Mouse (Mus musculus) monocyte, adult 5-6 weeks (primary cell): ENCODE measurements around the gene Pitpnm2. TPM values are rescaled to one million over a fixed set of nuclear protein-coding genes. Genes with fewer than 3 reads are reported as not detected.

Experiments
- ATAC-seq: fragments of 153-309, 156-312 bp; replicated peaks from 2 replicates; pipeline ENCODE4 v1.8.0; 2017; ENCODE audit warnings: mild to moderate bottlenecking; ENCODE audit not compliant: low TSS enrichment, insufficient number of reproducible peaks, severe bottlenecking, poor library complexity, low FRiP score
- total RNA-seq: library from RNA; stranded (forward); fragments of 200-1000, 200-491, 200-594 nt; gene quantifications from 3 replicates; pipeline ENCODE4 v1.2.3, GENCODE M21; 2017

Pitpnm2 gene
- total RNA-seq, 1 experiment from 2014 or later = 1.1 TPM

DNA sequence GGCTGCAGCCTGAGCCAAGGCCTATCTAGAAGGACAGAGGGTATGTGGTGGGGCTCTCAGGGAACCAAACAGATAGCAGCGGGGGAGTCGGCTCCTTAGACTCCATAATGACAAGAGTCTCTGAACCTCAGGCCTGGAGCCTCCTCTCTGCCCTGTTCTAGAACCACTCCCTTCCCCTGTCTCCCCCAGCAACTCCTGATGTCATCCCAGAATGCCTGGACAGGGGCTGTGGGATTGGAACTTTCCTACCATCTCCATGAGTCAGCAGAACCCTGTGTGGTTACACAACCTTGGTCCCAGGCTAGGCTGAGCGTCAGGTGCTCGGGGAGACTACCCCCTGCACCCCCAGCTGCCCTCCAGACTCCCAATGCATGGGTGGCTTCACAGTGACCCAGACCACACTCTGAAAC is 60.0 kb downstream of the Pitpnm2 start:
- no peak for ATAC-seq

DNA sequence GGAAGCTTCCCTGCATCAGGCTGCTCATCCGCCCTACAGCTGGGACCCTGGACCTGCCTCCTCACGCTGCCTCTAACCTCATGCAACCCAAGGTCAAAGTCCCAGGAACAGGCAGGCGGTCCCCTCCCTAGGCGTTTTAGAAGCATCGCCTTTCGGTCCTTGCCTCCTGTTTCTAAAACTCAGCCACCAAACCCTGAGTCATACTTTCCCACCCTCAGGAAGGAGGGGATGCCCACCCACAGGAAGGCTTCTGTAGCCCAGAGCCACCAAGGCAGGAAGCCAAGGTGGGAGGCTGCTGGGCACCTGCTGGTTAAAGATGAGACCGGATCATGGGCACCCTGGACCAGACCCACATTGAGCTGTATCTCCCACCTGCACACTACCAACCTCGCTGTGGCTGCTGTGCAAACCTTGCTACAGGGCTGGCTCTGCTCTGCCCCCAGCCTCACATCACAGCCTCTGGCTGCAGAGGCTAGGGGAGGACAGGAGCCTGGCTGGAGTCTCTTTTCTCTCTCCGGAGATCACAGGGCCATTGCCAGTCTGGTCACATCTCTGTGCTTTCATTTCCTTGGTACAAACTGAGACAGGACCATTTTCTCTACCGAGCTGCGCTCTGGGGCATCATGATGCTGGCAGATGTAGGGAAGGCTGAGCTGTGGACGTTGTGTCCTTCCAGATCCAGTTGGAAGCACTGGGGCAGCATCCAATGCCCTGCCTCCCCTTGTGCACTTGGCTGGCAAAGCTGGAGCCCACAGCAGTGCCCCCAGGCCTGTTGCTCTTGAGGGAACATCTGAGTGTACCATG is 61.9 kb downstream of the Pitpnm2 start:
- no peak for ATAC-seq

DNA sequence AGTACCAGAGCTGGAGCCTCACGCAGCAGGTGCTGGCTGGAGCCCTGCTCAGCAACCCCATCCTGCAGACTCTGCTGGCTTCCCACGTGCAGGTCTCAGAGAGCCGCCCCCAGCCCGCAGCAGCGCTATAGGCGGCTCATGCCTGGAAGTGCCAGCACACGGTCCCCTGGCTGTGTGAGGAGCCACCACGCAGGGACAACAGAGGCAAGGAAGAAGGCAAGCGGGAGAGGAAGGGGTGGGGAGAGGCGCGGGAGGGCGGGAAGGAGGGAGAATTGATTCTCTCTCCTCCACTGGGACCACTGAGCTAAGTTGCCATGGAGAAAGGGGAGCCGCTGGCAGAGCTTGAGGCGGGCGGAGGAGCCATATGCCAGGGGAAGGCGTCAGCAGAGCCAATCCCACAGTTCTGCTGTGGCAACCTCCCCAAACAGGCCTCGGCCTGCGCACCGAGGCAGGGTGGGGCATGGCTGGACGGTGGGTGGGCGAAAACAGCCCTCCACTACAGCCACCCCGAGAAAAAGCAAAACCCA is 62.5 kb downstream of the Pitpnm2 start:
- ATAC-seq = no peak

DNA sequence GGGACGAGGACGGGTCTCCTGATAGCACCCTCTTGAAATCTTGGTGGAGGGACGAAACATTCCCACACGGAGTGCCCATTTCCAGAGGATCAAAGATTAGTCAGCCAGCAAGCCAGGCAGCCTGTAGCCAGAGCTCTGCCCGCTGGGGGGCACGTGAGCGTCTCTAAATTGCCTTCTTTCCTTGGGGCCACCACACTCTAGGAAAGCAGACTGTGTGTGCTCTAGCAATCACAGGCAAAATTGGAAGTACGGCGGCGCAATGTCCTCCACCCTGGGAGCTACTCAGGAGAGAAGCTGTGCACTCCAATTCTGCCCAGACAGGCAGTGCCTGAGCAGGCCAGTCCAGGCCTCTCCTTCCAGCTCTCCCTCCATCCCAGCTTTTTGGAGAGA is 63.1 kb downstream of the Pitpnm2 start:
- no peak for ATAC-seq

DNA sequence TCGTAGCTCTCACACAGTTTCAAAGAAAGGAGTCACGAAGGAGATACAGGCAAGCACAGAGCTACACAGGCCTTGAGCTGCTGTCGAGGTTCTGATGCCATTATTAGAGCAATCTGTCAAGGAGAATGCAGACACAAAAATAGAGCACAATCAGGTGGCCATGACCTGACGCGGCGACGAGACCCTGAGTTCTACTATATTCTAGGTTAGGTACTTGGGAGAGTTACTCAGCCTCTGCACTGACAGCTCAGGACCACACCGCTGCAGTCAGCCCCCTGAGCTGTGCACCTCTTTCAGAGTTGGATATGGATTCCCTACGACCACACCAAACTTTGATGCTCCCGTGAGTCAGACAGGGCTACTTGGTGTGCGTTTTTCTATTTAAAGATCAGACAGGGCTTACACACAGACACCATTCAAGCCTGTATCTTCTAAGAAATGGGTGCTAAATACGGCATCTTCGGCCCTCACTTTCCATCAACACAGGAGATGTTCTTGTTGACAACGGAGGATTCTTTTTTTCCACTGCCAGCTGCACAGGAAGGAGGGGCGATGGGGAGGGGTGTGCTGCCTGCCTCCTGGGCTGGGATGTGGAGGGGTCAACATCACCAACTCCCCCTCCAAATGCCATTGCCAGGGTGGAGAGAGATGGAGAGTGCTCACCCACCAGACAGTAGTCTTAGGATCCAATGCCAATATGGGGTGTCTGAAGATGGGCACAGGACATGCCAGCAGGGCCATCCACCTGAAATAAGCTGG is 63.7 kb downstream of the Pitpnm2 start:
- no peak for ATAC-seq

DNA sequence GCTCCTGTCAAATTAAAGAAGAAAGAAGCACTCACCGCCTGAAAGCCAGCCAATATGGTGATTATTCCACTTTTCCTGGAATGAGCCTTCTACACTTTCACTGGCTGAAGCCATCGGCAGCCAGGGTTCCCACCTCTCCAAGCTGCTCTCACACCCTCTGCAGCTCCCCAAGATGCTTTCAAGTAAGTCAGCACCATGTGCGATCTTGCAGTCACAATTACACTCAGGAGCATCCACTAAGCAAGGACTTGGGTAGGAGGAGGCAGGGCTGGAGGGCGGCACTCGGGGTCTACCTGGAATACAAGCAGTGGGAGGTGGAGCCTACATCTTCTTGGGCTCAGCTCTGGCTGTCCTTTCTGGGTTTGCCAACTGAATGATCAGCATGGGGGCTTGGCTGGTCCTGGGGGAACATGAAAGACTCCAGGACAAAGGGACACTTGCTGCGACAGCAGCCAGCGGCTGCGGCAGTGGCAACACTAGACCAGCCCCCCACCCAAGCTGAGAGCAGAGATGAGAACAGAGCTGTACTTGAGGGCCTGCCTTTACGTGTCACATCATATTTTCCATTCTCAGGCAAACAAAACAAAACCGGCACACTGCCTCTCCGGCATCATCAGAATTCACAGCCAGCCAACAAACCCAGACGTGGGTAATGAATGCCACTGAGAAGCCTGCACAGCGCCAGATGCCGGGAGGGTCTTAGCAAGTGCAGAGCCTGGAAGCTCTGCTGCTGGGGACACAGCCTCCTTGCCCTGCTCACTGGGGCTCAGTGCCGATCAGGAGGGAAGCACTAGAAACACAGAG is 64.5 kb downstream of the Pitpnm2 start:
- ATAC-seq = no peak

DNA sequence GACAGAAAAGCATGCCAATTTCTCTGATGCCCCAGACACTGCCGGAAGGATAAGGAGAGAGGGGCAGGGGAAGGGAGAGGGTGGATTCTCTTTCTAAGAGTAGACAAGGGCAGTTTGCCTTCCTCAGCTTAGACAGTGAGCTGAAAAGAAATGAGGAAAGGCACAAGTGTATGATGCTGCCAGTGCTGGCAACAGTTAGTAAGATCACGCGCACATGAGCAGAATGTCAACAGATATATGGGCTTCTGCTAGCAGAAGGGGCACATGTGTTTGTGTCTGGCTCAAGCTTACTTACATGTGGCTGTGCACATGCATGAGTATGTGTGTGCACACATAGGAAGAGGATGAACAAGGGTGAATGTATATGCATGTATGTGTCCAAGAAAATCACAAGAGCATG is 65.4 kb downstream of the Pitpnm2 start:
- ATAC-seq = no peak

DNA sequence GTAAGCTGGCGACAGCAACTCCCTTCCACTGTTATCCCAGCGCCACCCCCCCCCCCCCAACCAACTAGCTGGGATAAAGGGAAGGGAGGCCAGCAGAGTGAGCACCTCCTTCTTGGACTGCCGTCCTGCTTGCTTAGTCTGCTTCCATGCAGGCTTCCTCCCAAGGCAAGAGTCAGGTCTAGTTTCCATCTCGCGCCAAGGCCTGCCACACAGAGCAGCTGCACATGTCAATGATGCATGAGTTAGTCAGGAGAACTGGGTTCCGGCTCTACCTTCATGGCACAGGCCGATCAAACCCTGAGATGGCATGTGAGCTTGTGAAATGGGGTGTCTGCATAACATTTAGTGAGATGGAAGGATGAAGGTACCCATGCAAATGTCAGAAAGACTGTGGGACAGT is 66.9 kb downstream of the Pitpnm2 start:
- ATAC-seq = no peak

DNA sequence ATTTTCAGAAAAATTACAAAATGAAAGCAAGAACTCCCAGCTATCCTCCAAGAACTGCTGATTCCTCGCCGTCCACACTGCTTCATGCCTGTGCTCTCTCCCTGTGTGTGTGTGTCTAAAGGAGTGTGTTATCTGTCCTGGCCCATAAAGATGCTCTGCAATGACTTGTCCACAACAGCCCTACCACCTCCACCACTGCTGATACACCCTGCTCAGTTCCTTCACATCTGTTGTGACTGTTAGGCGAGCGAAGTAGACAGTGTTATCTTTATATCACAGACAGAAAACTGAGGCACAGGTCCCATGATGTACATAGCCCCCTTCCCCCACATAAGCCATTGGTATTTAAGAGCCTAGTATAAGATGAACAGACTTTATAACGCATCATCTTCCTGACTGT is 67.5 kb downstream of the Pitpnm2 start:
- no peak for ATAC-seq

DNA sequence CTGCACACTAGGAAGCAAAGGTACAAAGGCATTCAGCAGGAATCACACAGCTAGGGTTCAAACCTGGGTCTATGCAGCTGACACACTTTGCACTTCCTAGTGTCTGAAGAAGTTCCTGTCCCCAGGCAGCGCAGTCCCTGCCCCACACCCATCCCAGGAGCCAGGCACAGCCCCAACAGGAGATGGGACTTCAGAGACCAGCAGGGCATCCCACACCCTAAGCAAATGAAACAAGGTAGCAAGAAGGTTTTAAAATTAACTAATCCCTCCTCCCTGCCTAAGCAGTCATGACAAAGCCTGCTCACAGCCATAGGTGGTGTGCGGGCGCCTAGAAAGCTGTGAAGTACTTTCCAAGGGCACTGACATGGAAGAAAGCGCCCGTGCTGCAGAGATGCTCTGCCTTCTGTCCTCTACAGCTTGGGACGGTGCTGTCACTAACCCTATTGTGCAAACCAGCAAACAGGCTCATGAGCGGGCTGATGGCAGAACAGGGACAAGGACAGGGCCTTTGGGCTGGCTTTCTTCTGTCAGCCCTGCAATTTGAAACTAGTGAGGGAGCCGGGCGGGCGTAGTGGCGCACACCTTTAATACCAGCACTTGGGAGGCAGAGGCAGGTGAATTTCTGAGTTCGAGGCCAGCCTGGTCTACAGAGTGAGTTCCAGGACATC is 68.9 kb downstream of the Pitpnm2 start:
- no peak for ATAC-seq

DNA sequence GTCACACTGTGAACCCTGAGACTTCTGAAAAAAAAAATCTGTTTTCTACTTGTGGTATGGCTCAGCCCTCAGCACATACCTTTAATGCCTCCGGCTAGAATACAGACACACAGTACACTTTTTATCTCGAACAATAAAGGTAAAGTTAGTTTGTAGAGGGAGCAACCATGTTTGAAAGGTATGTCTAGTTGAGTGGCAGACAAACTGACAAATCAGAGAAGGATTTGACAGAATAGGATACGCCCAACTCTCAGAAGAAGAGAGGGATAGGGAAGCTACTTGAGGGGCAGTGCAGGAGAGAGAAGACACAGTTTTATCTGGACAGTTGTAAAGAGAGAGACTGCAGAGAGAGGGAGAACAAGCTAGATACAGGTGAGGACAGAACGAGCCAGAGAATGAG is 70.1 kb downstream of the Pitpnm2 start:
- ATAC-seq = no peak

DNA sequence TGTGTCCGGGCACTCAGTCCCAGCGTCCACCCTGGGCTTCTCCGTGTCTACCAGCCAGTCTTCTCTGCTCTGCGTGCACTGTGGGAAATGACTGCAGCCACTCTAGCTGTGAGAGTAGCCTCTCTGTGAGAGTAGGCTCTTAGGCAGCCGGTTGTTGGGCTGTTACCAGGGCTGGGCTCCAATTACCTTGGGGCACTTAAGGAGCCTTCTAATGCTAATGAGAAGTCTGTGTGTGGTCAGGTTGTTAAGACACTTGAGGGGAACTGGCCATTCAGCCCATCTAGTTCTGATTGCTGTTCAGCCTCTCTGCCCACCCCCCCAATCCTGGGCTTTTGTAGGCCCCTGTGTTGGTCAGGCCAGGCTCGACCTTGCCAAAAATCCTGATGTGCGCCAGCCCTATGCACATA is 72.8 kb downstream of the Pitpnm2 start:
- ATAC-seq = no peak

DNA sequence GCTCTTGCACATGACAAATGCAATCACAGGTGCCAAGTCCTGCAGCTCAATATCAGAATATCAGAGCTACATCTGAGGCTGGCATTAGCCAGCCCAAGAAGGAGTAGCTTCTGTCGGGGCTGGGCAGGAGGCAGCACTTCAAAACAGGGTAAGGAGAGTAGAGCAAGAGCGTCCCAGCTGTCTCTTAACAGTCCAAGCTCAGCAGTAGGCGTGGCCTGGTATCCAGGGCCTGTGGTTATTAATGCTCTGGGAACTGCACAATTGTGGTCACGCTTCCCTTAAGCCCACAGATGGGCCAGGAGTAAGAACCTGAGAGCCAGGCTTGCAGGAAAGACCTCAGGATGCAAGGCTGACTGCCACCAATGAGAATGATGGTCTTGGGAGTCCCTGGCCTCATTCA is 74.4 kb downstream of the Pitpnm2 start:
- no peak for ATAC-seq

DNA sequence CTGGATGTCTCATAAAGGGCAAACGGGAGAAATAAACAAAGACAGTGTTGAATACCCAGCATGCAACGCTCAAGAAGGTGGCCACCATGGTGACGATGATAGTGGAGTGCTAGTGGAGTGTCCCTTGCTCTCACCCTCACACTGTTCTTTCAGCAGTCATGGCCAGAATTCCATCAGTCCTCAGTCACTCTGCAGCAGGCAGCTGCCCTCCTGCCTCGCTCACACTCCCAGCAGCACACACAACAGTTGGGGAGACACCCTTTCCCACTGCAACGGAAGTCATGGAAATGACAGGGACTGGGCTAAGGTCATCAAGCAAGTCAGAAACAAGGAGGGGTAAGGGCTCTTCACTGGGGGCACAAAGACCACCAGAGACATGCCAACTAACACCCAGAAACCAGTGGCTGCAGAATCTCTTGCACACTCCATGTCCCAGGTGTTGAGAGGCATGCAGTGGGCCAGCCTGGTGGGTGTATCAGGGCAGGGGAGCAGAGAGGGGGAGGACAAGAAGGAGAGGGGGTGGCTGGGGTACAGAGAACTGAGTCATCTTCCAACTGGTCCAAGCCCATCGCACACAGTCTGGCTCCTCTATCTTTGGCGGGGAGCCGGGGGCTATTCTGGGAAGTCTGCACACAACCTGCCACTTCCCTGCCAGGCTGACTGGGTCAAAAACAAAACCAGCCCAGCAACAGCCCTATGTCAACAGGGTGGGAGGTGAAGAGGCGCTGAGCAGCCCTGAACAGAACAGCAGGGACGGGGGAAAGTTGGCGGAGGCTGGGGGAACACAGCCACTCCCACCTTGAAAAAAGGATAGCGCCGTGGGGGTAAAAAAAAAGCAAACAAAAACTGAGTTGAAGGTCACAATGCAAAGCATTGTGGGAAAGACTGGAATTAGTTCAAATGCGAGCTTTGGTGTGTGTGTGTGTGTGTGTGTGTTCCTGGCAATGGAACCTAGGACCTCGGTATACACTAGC is 76.3 kb downstream of the Pitpnm2 start:
- no peak for ATAC-seq

DNA sequence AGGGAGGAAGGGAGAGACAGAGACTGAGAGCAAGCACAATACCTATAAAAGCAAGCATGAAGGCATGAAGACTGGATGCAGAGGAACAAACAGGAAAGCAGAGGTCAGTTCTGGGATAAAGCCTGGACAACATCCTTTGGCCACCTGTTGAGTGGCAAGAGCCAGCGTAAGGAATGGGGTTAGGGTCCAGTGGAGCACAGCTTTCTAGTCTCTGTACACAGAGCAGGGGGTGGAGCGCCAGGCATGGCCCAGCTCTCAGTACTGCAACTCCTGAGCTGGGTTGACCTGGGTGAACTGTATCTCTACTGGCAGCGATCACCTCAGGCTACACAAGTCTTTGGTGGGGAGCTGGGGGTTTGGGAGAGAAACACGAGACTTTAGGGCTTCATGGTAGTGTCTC is 77.3 kb downstream of the Pitpnm2 start:
- ATAC-seq = no peak

DNA sequence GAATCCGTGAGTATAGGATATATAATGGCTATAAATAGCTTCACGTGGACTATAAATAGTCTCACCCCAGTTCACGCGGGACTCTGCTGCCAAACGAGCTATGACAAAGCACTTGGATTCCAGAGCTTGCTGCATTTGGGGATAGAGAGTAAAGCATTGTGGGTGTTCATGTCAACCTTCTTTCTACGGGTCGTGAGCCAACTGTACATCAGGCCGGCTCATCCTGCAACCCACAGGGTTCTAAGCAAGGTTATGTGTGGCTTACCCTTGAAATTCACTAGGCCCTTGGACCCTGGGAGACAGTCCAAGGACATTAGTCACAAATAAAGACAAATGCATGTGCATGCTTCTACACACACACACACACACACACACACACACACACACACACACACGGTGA is 77.8 kb downstream of the Pitpnm2 start:
- ATAC-seq = no peak

DNA sequence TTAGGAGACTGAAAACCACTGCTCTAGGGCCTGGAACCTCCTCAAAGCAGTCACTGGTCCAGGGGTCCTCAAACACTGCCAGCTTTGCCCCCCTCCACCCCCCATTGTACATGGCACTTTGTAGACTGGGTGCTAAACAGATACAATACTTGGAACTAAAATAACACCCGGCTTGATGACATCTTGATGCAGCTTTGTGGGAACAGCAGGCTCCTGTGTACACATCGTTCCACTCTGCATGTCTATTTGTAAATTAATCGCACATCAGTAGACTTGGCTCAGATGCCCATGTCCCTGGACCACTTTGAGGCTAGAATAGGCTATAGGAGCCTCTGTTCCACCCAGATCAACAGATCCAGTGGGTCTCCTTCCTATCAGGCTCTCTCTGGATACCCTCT is 80.3 kb downstream of the Pitpnm2 start:
- ATAC-seq = no peak
